Mouse (Mus musculus): Measurements from ENCODE around the gene Zdhhc7.

- no peak for TF ChIP-seq EP300 (IDR thresholded peaks at IDR 0.05)
- TF ChIP-seq CTCF (IDR thresholded peaks at IDR 0.05), result no peak
Observed at GRCm38 (mm10) chr8:120032549-120033208, 68.6 kb downstream of the Zdhhc7 start.

All from lung, postnatal 0 days (tissue).